Mouse (Mus musculus): ENCODE measurements at regions not wholly inside any gene's neighbourhood (a gene's known extent, or its start where the extent isn't known, plus 50 kb on each side); places are given as distances from the start of the nearest gene placed in this dataset.

GRCm38 (mm10) chr6:52433234-52433633, 119.9 kb downstream of the Evx1 start:
- DNase-seq = no peak

- DNase-seq = no peak
Measured at GRCm38 (mm10) chr6:52434771-52435170, 121.5 kb downstream of the Evx1 start.

DNA sequence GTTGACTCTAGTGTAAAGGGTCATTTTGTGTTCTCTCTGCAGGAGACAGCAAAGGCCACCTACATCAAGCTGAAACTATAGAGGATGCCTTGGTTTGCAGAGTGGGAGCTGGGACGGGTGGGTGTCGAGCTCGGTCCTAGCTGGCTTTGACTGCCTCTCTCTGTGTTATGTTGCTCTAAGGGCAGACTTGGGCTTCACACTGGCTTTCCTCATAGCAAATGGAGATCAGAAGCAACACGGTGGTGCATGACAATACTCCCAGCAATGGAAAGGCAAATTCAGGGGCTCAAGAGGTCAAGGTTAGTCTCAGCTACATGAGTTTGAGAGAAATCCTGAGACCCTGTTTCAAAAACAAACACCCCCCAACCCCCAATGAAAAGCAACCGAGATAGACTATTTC, 122.1 kb downstream of the Evx1 start:
- DNase-seq = no peak

GRCm38 (mm10) chr6:52438366-52438765, 125.1 kb downstream of the Evx1 start:
- no peak for DNase-seq

- DNase-seq = no peak
Measured at GRCm38 (mm10) chr6:52439204-52439603, 125.9 kb downstream of the Evx1 start.

DNA sequence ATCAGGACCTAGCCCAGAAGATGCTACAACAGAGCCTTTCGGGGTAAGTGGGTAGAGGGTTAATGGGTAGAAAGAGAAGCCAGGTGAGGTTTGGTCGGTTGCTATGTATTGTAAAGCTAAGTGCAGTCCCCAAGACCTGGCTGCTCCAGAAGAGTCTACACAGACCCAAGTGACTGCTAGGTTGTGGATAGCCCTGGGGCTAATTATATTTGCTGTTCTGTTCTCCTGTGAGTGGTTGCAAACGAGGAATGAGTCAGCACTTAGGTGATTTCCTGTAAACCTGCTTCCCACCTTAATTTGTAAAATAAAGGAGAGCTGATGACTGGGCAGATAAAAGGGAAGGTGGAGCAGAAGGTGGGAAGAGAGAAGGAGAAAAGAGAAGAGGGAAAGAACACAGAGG, 126.9 kb downstream of the Evx1 start:
- no peak for DNase-seq

DNA sequence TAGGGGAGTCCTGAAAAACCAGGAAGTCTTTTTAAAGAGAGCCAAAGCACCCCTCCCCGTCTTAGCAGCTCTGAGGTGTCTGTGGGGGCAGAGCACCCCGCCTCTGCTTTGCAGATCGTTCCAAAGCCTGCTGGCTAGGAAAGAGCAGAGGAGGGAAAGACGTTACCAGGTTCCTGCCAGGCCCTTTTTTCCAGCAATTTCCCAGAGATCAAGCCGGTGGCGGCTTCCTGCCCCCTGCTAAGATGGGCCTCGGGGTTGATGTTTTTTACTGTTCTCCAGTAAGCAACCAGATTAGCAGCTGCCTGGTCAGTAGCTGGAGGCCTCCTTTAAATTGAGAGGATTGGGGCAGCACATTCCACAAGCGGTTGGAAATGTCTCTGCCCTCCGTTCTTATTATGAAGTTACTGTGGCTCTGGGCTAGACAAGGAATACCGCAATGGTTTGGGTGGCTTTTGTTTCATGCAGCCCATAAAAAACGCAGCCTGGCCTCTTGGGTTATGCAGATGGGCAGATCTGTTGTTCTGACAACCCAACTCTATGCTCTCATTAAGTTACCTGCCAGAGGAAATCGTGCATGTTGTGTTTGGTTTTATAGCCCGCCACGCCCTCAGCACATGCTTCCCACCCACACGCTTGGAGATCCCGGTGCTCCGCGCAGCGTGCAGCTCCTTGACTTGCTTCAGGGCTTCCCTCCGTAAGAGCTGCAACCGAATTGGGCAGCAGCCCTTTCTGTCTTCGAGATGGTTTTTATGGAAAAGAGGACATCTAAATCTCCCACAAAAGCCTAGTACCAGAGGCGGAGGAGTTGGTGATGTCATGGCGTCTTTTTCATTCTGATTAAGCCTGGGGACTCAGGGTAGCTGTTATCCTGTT, 130.1 kb downstream of the Evx1 start:
- DNase-seq = no peak

- DNase-seq = no peak
Measured at GRCm38 (mm10) chr6:52458828-52459227, 145.5 kb downstream of the Evx1 start.

DNA sequence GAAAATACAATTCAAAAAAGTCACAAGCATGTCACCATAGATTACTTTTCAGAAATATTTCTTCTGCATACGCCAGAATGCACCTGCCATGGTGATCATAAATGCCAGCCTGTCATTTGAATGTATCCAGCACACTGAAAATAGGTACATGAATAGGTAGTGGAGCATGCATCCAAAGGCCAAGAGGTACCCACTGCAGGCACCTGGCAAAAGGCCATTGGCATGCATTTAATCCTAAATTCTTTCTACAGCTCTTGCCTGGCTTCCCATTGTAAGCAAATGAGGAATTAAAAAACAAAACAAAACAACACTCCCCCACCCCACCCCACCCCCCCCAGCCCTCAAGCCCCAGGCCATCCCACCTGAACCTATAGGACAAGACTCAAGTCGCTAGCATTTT, 147.9 kb downstream of the Evx1 start:
- DNase-seq = no peak

DNA sequence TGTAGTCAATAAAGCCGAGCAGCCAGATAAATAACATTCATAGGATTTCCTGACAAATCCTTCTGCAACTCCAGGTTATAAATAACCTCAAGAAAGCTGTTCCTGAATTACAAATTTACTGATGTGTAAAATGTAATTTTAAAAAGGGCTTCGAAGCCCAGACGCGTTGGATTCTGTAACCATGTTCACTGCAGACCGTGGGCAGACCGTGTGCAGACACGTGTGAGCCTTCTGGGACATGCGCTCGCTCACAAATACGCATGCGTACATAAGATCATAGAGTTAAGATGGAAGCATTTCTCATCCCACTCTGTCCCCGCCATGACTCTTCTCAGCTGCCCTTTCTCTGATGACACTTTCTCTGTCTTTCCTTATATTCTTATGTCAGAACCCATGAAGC, 150.1 kb downstream of the Evx1 start:
- DNase-seq = no peak

GRCm38 (mm10) chr6:52464571-52464970, 151.3 kb downstream of the Evx1 start:
- no peak for DNase-seq

DNA sequence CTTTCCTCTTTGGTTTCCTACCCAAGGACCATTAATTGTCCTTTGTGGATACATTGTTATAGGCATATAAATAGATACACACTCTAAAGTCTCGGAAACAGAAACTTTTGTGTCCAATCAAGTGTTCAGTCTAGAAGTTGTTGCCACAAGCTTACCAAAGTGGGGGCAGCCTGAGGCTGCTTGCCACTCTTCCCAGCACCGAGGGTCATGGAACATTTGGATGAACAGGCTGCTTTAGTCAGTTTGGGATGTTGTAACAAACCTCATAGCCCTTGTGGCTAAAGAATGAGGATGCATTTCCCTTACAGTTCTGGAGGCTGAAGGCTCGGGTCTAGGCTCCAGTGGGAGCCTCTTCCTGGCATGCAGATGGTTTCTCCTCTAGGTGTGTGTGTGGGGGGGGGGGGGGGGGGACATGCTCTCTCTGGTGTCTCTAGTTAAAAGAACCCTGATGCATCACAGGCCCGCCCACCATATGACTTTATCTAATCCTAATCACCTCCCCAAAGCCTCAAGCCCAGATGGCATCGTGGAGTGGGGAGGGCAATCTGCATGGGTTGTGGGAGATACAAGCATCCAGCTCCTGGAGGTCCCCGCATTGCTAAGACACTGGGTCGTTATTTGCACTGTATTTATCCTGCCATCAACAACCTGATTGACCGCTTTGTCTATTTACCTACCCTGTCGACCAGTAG, 152.7 kb downstream of the Evx1 start:
- DNase-seq = no peak

- no peak for DNase-seq
Measured at GRCm38 (mm10) chr6:52470831-52471230, 157.5 kb downstream of the Evx1 start.

- DNase-seq = no peak
Measured at GRCm38 (mm10) chr6:52471384-52471957, 158.2 kb downstream of the Evx1 start.

- DNase-seq = no peak
Measured at GRCm38 (mm10) chr6:52472008-52472407, 158.7 kb downstream of the Evx1 start.

DNA sequence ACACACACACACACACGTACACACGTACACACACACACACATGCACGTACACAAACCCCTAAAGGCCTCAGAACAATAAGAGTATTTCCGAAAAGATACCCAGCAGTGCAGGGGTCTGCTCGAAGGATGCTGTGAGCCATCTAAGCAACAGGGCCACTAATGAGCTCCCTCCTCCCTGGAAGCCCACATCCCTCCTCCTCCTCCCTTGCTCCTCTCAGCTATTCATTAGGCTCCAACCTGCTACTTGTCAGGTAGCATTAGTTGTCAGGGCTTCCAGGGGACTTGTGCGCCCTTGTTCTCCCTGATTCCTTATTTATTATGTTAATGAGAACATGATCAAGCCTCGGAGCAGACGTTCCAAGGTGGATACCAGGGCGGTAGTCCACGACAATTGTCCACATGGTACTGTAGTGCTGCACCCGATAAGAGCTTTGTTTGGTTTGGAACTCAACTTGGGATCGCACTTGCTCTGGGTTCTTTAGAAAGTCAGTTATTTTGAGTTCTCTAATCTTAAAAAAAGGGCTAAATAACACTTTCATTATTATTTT, 159.8 kb downstream of the Evx1 start:
- DNase-seq = no peak

- DNase-seq = no peak
Measured at GRCm38 (mm10) chr6:52473924-52474323, 160.6 kb downstream of the Evx1 start.

- no peak for DNase-seq
Measured at GRCm38 (mm10) chr6:52475676-52476075, 162.4 kb downstream of the Evx1 start.

DNA sequence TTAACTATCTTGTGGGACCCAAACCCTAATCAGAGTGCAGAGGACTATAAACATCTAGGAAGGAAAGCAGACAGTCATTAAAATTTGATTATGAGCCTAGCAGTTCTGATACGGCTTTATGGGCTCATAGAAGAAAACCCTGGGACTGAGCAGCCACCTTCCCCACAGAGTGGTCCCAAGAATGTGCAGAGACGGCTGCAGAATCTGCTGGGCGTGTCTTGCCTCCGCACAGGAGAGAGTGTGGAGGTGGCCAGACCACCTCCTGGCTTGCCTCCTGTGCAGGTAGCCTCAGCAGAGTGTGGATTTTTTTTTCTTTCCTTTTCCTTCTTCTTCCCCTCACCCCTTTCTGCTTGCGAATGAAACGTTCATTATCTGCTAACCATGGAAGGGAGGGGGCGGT, 163.3 kb downstream of the Hibadh start:
- DNase-seq = no peak

DNA sequence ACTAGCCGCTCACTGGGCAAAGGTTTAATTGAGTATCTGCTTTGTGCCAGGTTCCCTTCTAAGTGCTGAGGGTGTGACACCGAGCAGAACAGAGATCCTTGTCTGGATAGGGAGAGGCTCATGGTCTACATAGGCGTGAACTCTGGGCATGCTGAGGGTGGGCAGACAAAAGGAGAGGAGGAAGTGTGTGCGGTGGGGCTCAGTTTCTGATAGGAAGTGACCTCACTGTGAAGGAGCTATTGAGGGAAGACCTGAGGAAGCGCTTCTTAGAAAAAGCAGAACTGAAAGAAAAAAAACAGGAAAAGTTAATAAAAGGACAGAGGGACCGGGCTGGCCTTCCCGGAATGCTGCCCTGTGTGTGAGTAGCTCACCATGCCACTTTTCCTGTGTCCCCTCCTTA, 162.8 kb downstream of the Hibadh start:
- no peak for DNase-seq

DNA sequence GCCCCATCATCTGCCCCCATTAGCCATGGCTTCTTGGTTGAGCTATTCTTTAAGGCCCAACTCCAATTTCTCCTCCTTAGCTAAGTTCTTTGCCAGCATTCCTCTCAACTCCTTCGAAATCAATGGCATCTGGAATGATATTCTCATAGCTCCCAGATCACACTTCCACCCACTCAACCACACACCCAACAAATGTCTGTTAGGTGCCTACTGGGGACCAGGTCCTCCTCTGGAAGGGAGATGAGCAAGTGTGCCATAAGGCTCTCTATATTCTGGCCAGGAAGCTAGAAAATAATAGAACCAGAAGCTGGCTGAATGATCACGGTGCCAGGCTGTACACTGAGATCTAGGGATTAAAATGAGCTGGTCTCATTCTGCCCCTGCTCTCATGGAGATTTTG, 161.6 kb downstream of the Hibadh start:
- DNase-seq = no peak

DNA sequence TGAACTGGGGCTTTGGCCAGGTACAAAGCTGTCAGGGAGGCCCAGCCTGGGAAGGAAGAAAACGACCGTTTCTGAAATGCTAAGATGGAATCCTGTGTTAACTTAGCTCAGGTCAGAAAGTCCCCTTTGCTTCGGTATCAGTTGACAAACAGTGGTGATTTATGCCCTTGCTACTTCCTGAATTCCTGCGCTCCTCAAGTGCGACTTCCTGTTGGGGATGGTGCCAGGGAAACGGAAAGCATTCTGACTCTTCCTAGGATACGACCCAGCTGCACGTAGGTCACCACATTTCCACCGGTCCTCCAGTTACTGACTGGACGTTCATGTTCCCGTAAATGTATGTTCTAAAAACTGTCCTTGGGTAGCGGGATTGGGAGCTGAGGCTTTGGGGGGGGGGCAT, 161.0 kb downstream of the Hibadh start:
- no peak for DNase-seq

GRCm38 (mm10) chr6:52481975-52482374, 158.2 kb downstream of the Hibadh start:
- DNase-seq = no peak

DNA sequence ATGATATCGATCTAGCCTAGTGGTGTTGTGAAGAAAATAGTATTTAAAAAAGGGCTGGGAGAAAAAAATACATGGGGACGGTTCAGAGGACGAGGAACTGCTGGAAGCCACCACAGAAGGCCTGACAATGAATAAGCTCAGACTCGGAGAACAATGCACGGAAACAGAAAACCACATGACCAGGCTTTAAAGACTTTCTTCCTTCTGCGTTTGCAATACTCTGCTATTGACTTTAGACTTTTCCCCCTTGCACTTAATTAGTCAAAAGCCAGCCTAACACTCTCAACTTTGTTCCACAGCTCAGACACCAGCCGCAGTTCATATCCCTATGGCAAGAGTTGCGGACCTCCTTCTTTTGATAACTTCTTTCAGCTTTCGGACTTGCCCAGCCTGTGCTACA, 154.0 kb downstream of the Hibadh start:
- DNase-seq = no peak

All from thymus, postnatal 4 days (tissue).